12 mouse cellular contexts compared by ENCODE assay signal in genomic region chr2:32842558-32842957, GRCm38 (mm10). TPM values are rescaled to one million over a fixed set of nuclear protein-coding genes. Genes with fewer than 3 reads are reported as not detected.
A peak's percentile ranks its signal among the peaks of the same experiment; 100 is the strongest.
DNase-seq lines count a peak whose midpoint lies in the region; ATAC-seq and TF ChIP-seq lines count a peak whose summit lies in the region.
"Had no signal": no experiment of that assay in that cellular context is flagged by ENCODE, and none has a peak within 500 bp of the region (broad histone marks: within the 10 kb centered on the region; RNA-seq: fewer than 3 reads in every experiment).

No protein-coding gene starts in this region.

- H3K9me3 ChIP-seq in hindbrain, postnatal 0 days (ENCODE audit: low read length) = no peaks in the 10 kb centered on the region
- no peaks in the 10 kb centered on the region for H3K9me3 ChIP-seq in hindbrain, embryonic 14.5 days (ENCODE audit: control insufficient read depth, low read length)
- H3K9me3 ChIP-seq in hindbrain, embryonic 11.5 days (ENCODE audit: control insufficient read depth, low read length) = no peaks in the 10 kb centered on the region
- H3K9me3 ChIP-seq: liver, embryonic 13.5 days had no signal

- peaks cover 3% of the 10 kb centered on the region; the same call in 1 of the 2 replicates for H3K36me3 ChIP-seq in hindbrain, postnatal 0 days (ENCODE audit: insufficient read depth, low read length)
- peaks cover 14% of the 10 kb centered on the region; the same call in 1 of the 2 replicates for H3K36me3 ChIP-seq in hindbrain, embryonic 14.5 days (replicated peaks; ENCODE audit: control insufficient read depth, insufficient read depth)
- H3K36me3 ChIP-seq in testis, adult 2 months (ENCODE audit: control insufficient read depth, insufficient read depth, low read length) = no peaks in the 10 kb centered on the region; the same call in 1 of the 2 replicates
- H3K36me3 ChIP-seq in hindbrain, embryonic 11.5 days (ENCODE audit: control insufficient read depth, insufficient read depth, low read length) = no peaks in the 10 kb centered on the region
- H3K36me3 ChIP-seq: liver, embryonic 13.5 days had no signal

- no peak for TF ChIP-seq POLR2A in testis, adult 2 months (IDR thresholded peaks at IDR 0.05; ENCODE audit: control insufficient read depth, low read depth, low read length)

- no peaks in the 10 kb centered on the region for H3K27me3 ChIP-seq in hindbrain, postnatal 0 days (ENCODE audit: insufficient read depth, low read length)
- H3K27me3 ChIP-seq in hindbrain, embryonic 14.5 days (ENCODE audit: control insufficient read depth, insufficient read depth, low read length) = no peaks in the 10 kb centered on the region
- H3K27me3 ChIP-seq in testis, adult 2 months (ENCODE audit: control insufficient read depth, insufficient read depth, low read length) = no peaks in the 10 kb centered on the region
- no peaks in the 10 kb centered on the region for H3K27me3 ChIP-seq in hindbrain, embryonic 11.5 days (ENCODE audit: control insufficient read depth, insufficient read depth, low read length)

- 41% methylated on average over 4 of the region's 4 CpGs for WGBS in hindbrain, postnatal 0 days
- WGBS in hindbrain, embryonic 14.5 days = 47% methylated on average over 4 of the region's 4 CpGs
- WGBS in hindbrain, embryonic 11.5 days = 49% methylated on average over 4 of the region's 4 CpGs

- H3K4me1 ChIP-seq in hindbrain, postnatal 0 days (ENCODE audit: insufficient read depth, low read length) = peaks cover 4% of the 10 kb centered on the region; the same call in 1 of the 2 replicates
- H3K4me1 ChIP-seq in hindbrain, embryonic 14.5 days (replicated peaks; ENCODE audit: control insufficient read depth, insufficient read depth, low read length) = peaks cover 20% of the 10 kb centered on the region
- H3K4me1 ChIP-seq in testis, adult 2 months (ENCODE audit: control insufficient read depth, insufficient read depth, low read length) = peaks cover 5% of the 10 kb centered on the region
- no peaks in the 10 kb centered on the region for H3K4me1 ChIP-seq in hindbrain, embryonic 11.5 days (replicated peaks; ENCODE audit: control insufficient read depth, insufficient read depth, low read length)

- no peak overlapping the region for H3K9ac ChIP-seq in hindbrain, postnatal 0 days (replicated peaks; ENCODE audit: low read length)
- no peak overlapping the region for H3K9ac ChIP-seq in hindbrain, embryonic 14.5 days
- H3K9ac ChIP-seq in hindbrain, embryonic 11.5 days (ENCODE audit: low read depth, low read length) = no peak overlapping the region
- H3K9ac ChIP-seq: liver, embryonic 13.5 days had no signal

- ATAC-seq in hindbrain, postnatal 0 days = no peak
- ATAC-seq in hindbrain, embryonic 14.5 days (ENCODE audit: low FRiP score) = no peak
- no peak for ATAC-seq in hindbrain, embryonic 11.5 days (ENCODE audit: low FRiP score)

- no peak overlapping the region for H3K27ac ChIP-seq in hindbrain, postnatal 0 days
- no peak overlapping the region for H3K27ac ChIP-seq in hindbrain, embryonic 14.5 days
- H3K27ac ChIP-seq in testis, adult 2 months (ENCODE audit: control insufficient read depth, insufficient read depth, low read depth, low read length) = no peak overlapping the region
- no peak overlapping the region for H3K27ac ChIP-seq in hindbrain, embryonic 11.5 days (ENCODE audit: low read depth, low read length)
- H3K27ac ChIP-seq: liver, embryonic 13.5 days had no signal

- TF ChIP-seq CTCF in hindbrain, postnatal 0 days (IDR thresholded peaks at IDR 0.05; ENCODE audit: low read depth) = peak; percentile 55
- TF ChIP-seq CTCF in testis, adult 2 months (IDR thresholded peaks at IDR 0.05; ENCODE audit: control insufficient read depth, insufficient read depth, insufficient replicate concordance, low read depth, low read length) = peak; percentile 53; the same call in 1 of the 2 replicates

- H3K4me2 ChIP-seq in hindbrain, postnatal 0 days (ENCODE audit: low read depth, low read length) = no peak overlapping the region
- no peak overlapping the region for H3K4me2 ChIP-seq in hindbrain, embryonic 14.5 days (replicated peaks)
- no peak overlapping the region for H3K4me2 ChIP-seq in hindbrain, embryonic 11.5 days (replicated peaks; ENCODE audit: low read depth, low read length)
- H3K4me2 ChIP-seq: liver, embryonic 13.5 days had no signal

- no peak for DNase-seq in hindbrain, postnatal 0 days (ENCODE audit: low spot score)
- no peak for DNase-seq in hindbrain, embryonic 14.5 days (ENCODE audit: low spot score)
- DNase-seq in testis, postnatal 10 days (ENCODE audit: low spot score) = no peak
- DNase-seq in ZHBTc4 (ENCODE audit: low read depth, low spot score) = peak; percentile 84
- peak; percentile 27 for DNase-seq in thymus, postnatal 25 days
- DNase-seq in hindbrain, embryonic 11.5 days (ENCODE audit: low spot score) = no peak
- no peak for DNase-seq in kidney, postnatal 10 days
- DNase-seq: cerebellum, adult 11 months; liver, embryonic 13.5 days had no signal

- no peak overlapping the region for H3K4me3 ChIP-seq in hindbrain, postnatal 0 days (ENCODE audit: low read length)
- H3K4me3 ChIP-seq in hindbrain, embryonic 14.5 days (replicated peaks; ENCODE audit: low read length) = no peak overlapping the region
- H3K4me3 ChIP-seq in testis, adult 2 months (ENCODE audit: control insufficient read depth, low read depth, low read length) = no peak overlapping the region
- H3K4me3 ChIP-seq in hindbrain, embryonic 11.5 days (ENCODE audit: low read depth, low read length) = no peak overlapping the region
- H3K4me3 ChIP-seq: liver, embryonic 13.5 days had no signal

RNA-seq across cellular contexts. Expression of gene Stxbp1, which starts 4.5 kb away (rescaled TPM):
- total RNA-seq in hindbrain, postnatal 0 days (2014; rRNA removed) = 142 and 149 TPM in 2 replicates
- polyA plus RNA-seq in hindbrain, postnatal 0 days (2015; fragmentation: Nextera tagmentation; extraction: Ambion mirVana) = 318 and 348 TPM in 2 replicates
- 275 and 317 TPM in 2 replicates for polyA plus RNA-seq in hindbrain, embryonic 14.5 days (2014; fragmentation: Nextera tagmentation; extraction: Ambion mirVana)
- polyA plus RNA-seq in testis, adult 2 months (2012; rRNA removed) = 12.9 and 15.2 TPM in 2 replicates
- polyA plus RNA-seq in hindbrain, embryonic 11.5 days (2014; fragmentation: Nextera tagmentation; extraction: Ambion mirVana) = 62.8 and 64.7 TPM in 2 replicates

RNA-seq across cellular contexts. Expression of gene Fam129b, which starts 33.4 kb away (rescaled TPM):
- 49.8 and 52.7 TPM in 2 replicates for total RNA-seq in hindbrain, postnatal 0 days (2014; rRNA removed)
- polyA plus RNA-seq in hindbrain, postnatal 0 days (2015; fragmentation: Nextera tagmentation; extraction: Ambion mirVana) = 20.8 and 23.5 TPM in 2 replicates
- 16.8 and 19.4 TPM in 2 replicates for polyA plus RNA-seq in hindbrain, embryonic 14.5 days (2014; fragmentation: Nextera tagmentation; extraction: Ambion mirVana)
- polyA plus RNA-seq in testis, adult 2 months (2012; rRNA removed) = 2.0 and 3.1 TPM in 2 replicates
- 11.6 and 13.1 TPM in 2 replicates for polyA plus RNA-seq in hindbrain, embryonic 11.5 days (2014; fragmentation: Nextera tagmentation; extraction: Ambion mirVana)

RNA-seq across cellular contexts. Expression of gene Cfap157, which starts 58.3 kb away (rescaled TPM):
- 0.16 and 0.40 TPM in 2 replicates for total RNA-seq in hindbrain, postnatal 0 days (2014; rRNA removed)
- polyA plus RNA-seq in hindbrain, postnatal 0 days (2015; fragmentation: Nextera tagmentation; extraction: Ambion mirVana) = 0.64 and 1.1 TPM in 2 replicates
- 0.42 and 1.2 TPM in 2 replicates for polyA plus RNA-seq in hindbrain, embryonic 14.5 days (2014; fragmentation: Nextera tagmentation; extraction: Ambion mirVana)
- polyA plus RNA-seq in testis, adult 2 months (2012; rRNA removed) = 51.6 and 54.7 TPM in 2 replicates
- polyA plus RNA-seq in hindbrain, embryonic 11.5 days (2014; fragmentation: Nextera tagmentation; extraction: Ambion mirVana) = 0.80 and 0.98 TPM in 2 replicates
- total RNA-seq: gastrocnemius, adult 18-20 months; hematopoietic stem cell, adult 5-6 weeks had no signal

Comparison
In these comparisons a context has a peak if more than half of its experiments do, and no peak if none do; other contexts are left out.
1. DNase-seq: peak in ZHBTc4 (single experiment) and thymus, postnatal 25 days (single experiment); none in hindbrain, postnatal 0 days (single experiment), hindbrain, embryonic 14.5 days (single experiment), testis, postnatal 10 days (single experiment), hindbrain, embryonic 11.5 days (single experiment) and kidney, postnatal 10 days (single experiment).
2. RNA of gene Cfap157, which starts 58.3 kb away (polyA plus RNA-seq): 51.6 to 54.7 TPM in testis, adult 2 months; 0.42 to 1.2 TPM in hindbrain, embryonic 14.5 days, 0.64 to 1.1 TPM in hindbrain, postnatal 0 days and 0.80 to 0.98 TPM in hindbrain, embryonic 11.5 days; every median in the first group is over 10 times any median in the second.